Mouse (Mus musculus): Measurements from ENCODE around the gene Olfr653.

DNA sequence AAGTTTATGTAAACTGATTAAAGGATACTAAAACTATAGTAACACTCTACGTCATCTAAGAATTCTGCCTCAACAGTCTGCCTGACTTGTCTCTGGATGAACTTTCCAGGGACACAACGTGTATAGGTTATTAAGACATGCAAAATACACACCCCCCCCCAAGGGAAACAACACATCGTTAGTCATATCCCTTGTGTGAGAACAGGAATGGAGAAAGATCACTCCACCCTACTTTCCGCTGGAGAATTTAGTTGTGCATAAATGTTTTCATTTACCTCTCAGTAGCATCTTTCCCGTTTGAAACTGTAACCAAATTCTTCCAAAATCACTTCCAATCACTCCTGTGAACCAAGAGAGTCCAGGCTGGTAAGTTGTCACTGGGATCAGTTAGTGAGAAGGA, 27.3 kb upstream of the Olfr653 start, which contains the start of gene Olfr651:
- TF ChIP-seq CTCF (IDR thresholded peaks at IDR 0.05; ENCODE audit: low read depth): no peak
- TF ChIP-seq EP300 (IDR thresholded peaks at IDR 0.05; ENCODE audit: low read depth): no peak

Measured in liver, postnatal 0 days (tissue).